Mouse (Mus musculus) ES-Bruce4 (cell line): Measurements from ENCODE around the gene Fkbp6.

Experiments
- CTCF ChIP-seq: IDR thresholded peaks from one replicate; pipeline ENCODE4 v1.8.1; 2011; ENCODE audit warnings: low read depth, low read length
- POLR2A ChIP-seq: IDR thresholded peaks from one replicate; pipeline ENCODE4 v1.8.1; 2011; ENCODE audit warnings: low read length; ENCODE audit not compliant: insufficient read depth

- TF ChIP-seq POLR2A (no peak), CTCF (peak; percentile 74)
These were observed 92.3 kb downstream of the Fkbp6 start for GRCm38 (mm10) chr5:135257559-135257958.
